Mouse (Mus musculus): Measurements from ENCODE around the gene Tbata. TPM values are rescaled to one million over a fixed set of nuclear protein-coding genes. Genes with fewer than 3 reads are reported as not detected.
A peak's percentile ranks its signal among the peaks of the same experiment; 100 is the strongest.

Tbata gene
- total RNA-seq (2017) = not detected in 2 replicates

GRCm38 (mm10) chr10:61171654-61172053 lies at the start of gene Tbata:
TSS of gene Tbata (plus strand) at chr10:61171954.
- ATAC-seq (replicated peaks in 1 of 2; ENCODE audit: insufficient read depth in 1 of 2, low FRiP score in 2 of 2, low TSS enrichment in 1 of 2, low read depth in 1 of 2, poor library complexity in 2 of 2, severe bottlenecking in 2 of 2) = no peak

- no peak for ATAC-seq (replicated peaks in 1 of 2; ENCODE audit: insufficient read depth in 1 of 2, low FRiP score in 2 of 2, low TSS enrichment in 1 of 2, low read depth in 1 of 2, poor library complexity in 2 of 2, severe bottlenecking in 2 of 2)
These were observed 48.4 kb upstream of the Tbata start for GRCm38 (mm10) chr10:61123276-61123913.

- no peak for ATAC-seq (replicated peaks in 1 of 2; ENCODE audit: insufficient read depth in 1 of 2, low FRiP score in 2 of 2, low TSS enrichment in 1 of 2, low read depth in 1 of 2, poor library complexity in 2 of 2, severe bottlenecking in 2 of 2)
These were observed 47.3 kb upstream of the Tbata start for GRCm38 (mm10) chr10:61124462-61124861.

GRCm38 (mm10) chr10:61128701-61129365 lies 42.9 kb upstream of the Tbata start:
- no peak for ATAC-seq (replicated peaks in 1 of 2; ENCODE audit: insufficient read depth in 1 of 2, low FRiP score in 2 of 2, low TSS enrichment in 1 of 2, low read depth in 1 of 2, poor library complexity in 2 of 2, severe bottlenecking in 2 of 2)

GRCm38 (mm10) chr10:61130959-61131358 lies 40.8 kb upstream of the Tbata start:
- ATAC-seq (replicated peaks in 1 of 2; ENCODE audit: insufficient read depth in 1 of 2, low FRiP score in 2 of 2, low TSS enrichment in 1 of 2, low read depth in 1 of 2, poor library complexity in 2 of 2, severe bottlenecking in 2 of 2) = no peak

- no peak for ATAC-seq (replicated peaks in 1 of 2; ENCODE audit: insufficient read depth in 1 of 2, low FRiP score in 2 of 2, low TSS enrichment in 1 of 2, low read depth in 1 of 2, poor library complexity in 2 of 2, severe bottlenecking in 2 of 2)
These were observed 37.7 kb upstream of the Tbata start for GRCm38 (mm10) chr10:61134041-61134440.

GRCm38 (mm10) chr10:61135226-61135839 lies 36.4 kb upstream of the Tbata start:
- peak in 1 of 2 experiments; percentile 42; a peak in 1 of 4 replicates for ATAC-seq (replicated peaks in 1 of 2; ENCODE audit: insufficient read depth in 1 of 2, low FRiP score in 2 of 2, low TSS enrichment in 1 of 2, low read depth in 1 of 2, poor library complexity in 2 of 2, severe bottlenecking in 2 of 2)

GRCm38 (mm10) chr10:61137567-61137966 lies 34.2 kb upstream of the Tbata start:
- no peak for ATAC-seq (replicated peaks in 1 of 2; ENCODE audit: insufficient read depth in 1 of 2, low FRiP score in 2 of 2, low TSS enrichment in 1 of 2, low read depth in 1 of 2, poor library complexity in 2 of 2, severe bottlenecking in 2 of 2)

GRCm38 (mm10) chr10:61143343-61143742 lies 28.4 kb upstream of the Tbata start:
- ATAC-seq (replicated peaks in 1 of 2; ENCODE audit: insufficient read depth in 1 of 2, low FRiP score in 2 of 2, low TSS enrichment in 1 of 2, low read depth in 1 of 2, poor library complexity in 2 of 2, severe bottlenecking in 2 of 2) = no peak

- no peak for ATAC-seq (replicated peaks in 1 of 2; ENCODE audit: insufficient read depth in 1 of 2, low FRiP score in 2 of 2, low TSS enrichment in 1 of 2, low read depth in 1 of 2, poor library complexity in 2 of 2, severe bottlenecking in 2 of 2)
These were observed 26.0 kb upstream of the Tbata start for GRCm38 (mm10) chr10:61145766-61146118.

GRCm38 (mm10) chr10:61146119-61146806 lies 25.5 kb upstream of the Tbata start:
- ATAC-seq (replicated peaks in 1 of 2; ENCODE audit: insufficient read depth in 1 of 2, low FRiP score in 2 of 2, low TSS enrichment in 1 of 2, low read depth in 1 of 2, poor library complexity in 2 of 2, severe bottlenecking in 2 of 2) = peak; percentile 43 to 63; a peak in 3 of 4 replicates

- peak in 1 of 2 experiments; percentile 4; a peak in 1 of 4 replicates for ATAC-seq (replicated peaks in 1 of 2; ENCODE audit: insufficient read depth in 1 of 2, low FRiP score in 2 of 2, low TSS enrichment in 1 of 2, low read depth in 1 of 2, poor library complexity in 2 of 2, severe bottlenecking in 2 of 2)
These were observed 25.0 kb upstream of the Tbata start for GRCm38 (mm10) chr10:61146807-61147156.

- ATAC-seq (replicated peaks in 1 of 2; ENCODE audit: insufficient read depth in 1 of 2, low FRiP score in 2 of 2, low TSS enrichment in 1 of 2, low read depth in 1 of 2, poor library complexity in 2 of 2, severe bottlenecking in 2 of 2) = peak; percentile 74 to 75
These were observed 24.4 kb upstream of the Tbata start, which contains the start of gene Sgpl1 for GRCm38 (mm10) chr10:61147157-61148040. TSS of gene Sgpl1 (minus strand) at chr10:61147703.

GRCm38 (mm10) chr10:61149476-61149875 lies 22.3 kb upstream of the Tbata start:
- ATAC-seq (replicated peaks in 1 of 2; ENCODE audit: insufficient read depth in 1 of 2, low FRiP score in 2 of 2, low TSS enrichment in 1 of 2, low read depth in 1 of 2, poor library complexity in 2 of 2, severe bottlenecking in 2 of 2) = no peak

GRCm38 (mm10) chr10:61150616-61151015 lies 21.1 kb upstream of the Tbata start:
- ATAC-seq (replicated peaks in 1 of 2; ENCODE audit: insufficient read depth in 1 of 2, low FRiP score in 2 of 2, low TSS enrichment in 1 of 2, low read depth in 1 of 2, poor library complexity in 2 of 2, severe bottlenecking in 2 of 2) = no peak

- ATAC-seq (replicated peaks in 1 of 2; ENCODE audit: insufficient read depth in 1 of 2, low FRiP score in 2 of 2, low TSS enrichment in 1 of 2, low read depth in 1 of 2, poor library complexity in 2 of 2, severe bottlenecking in 2 of 2) = no peak
These were observed 19.6 kb upstream of the Tbata start for GRCm38 (mm10) chr10:61152131-61152530.

- no peak for ATAC-seq (replicated peaks in 1 of 2; ENCODE audit: insufficient read depth in 1 of 2, low FRiP score in 2 of 2, low TSS enrichment in 1 of 2, low read depth in 1 of 2, poor library complexity in 2 of 2, severe bottlenecking in 2 of 2)
These were observed 16.1 kb upstream of the Tbata start for GRCm38 (mm10) chr10:61155611-61156010.
